Mouse (Mus musculus) mesoderm, embryonic 11.5 days (tissue): ENCODE measurements at regions not wholly inside any gene's neighbourhood (a gene's known extent, or its start where the extent isn't known, plus 50 kb on each side); places are given as distances from the start of the nearest gene placed in this dataset.
"Not testable (repeated sequence)": the region's sequence is repeated elsewhere in the genome, so short reads cannot be mapped to it uniquely, and the experiment has no call there.

ENCODE experiments used
- DNase-seq: peaks from one replicate; pipeline ENCODE4 v3.0.0-alpha.2; 2012; ENCODE audit warnings: low read depth, low spot score

GRCm38 (mm10) chr1:30548761-30549160 is 325.0 kb downstream of the Phf3 start:
- DNase-seq: not testable (repeated sequence)

- no peak for DNase-seq
These were observed 333.5 kb downstream of the Phf3 start for GRCm38 (mm10) chr1:30540088-30540698.

- DNase-seq: peak; percentile 33
These were observed 336.4 kb downstream of the Phf3 start for GRCm38 (mm10) chr1:30536989-30537975.

- DNase-seq: no peak
These were observed 356.4 kb downstream of the Phf3 start for GRCm38 (mm10) chr1:30517348-30517747.

GRCm38 (mm10) chr1:30515846-30516245 is 357.9 kb downstream of the Phf3 start:
- DNase-seq: no peak

GRCm38 (mm10) chr1:30503224-30503623 is 370.5 kb downstream of the Phf3 start:
- peak; percentile 25 for DNase-seq

GRCm38 (mm10) chr1:30460295-30460958 is 413.3 kb downstream of the Phf3 start:
- DNase-seq: peak; percentile 30

- no peak for DNase-seq
These were observed 435.8 kb downstream of the Phf3 start for GRCm38 (mm10) chr1:30437964-30438363.

GRCm38 (mm10) chr1:30416582-30416981 is 457.1 kb downstream of the Phf3 start:
- DNase-seq: no peak

GRCm38 (mm10) chr1:30414881-30415439 is 458.8 kb downstream of the Phf3 start:
- peak; percentile 45 for DNase-seq
